Mouse (Mus musculus) effector memory CD4-positive, alpha-beta T cell, adult 5 months (primary cell): ENCODE data around the gene Pdzrn4. TPM values are rescaled to one million over a fixed set of nuclear protein-coding genes. Genes with fewer than 3 reads are reported as not detected.

Experiments used
- polyA plus RNA-seq: library from polyadenylated mRNA; unstranded; fragments of 100-300 nt; shearing (Covaris generic); gene quantifications from one replicate; pipeline ENCODE4 v1.2.1, GENCODE M21; 2017

The Pdzrn4 gene
- 0.59 TPM for polyA plus RNA-seq

GRCm38 (mm10) chr15:92396770-92397608 lies at the start of gene Pdzrn4:
Gene Pdzrn4 (plus strand): TSS chr15:92396881.

